Mouse (Mus musculus): Measurements from ENCODE around the gene Slc25a28.

The Slc25a28 gene

GRCm38 (mm10) chr19:43674730-43675524 is at the start of gene Slc25a28:
Slc25a28 (minus strand) TSS chr19:43674881.
- DNase-seq (ENCODE audit: low read depth, low spot score), result peak; percentile 100
- Histone ChIP-seq H3K27me3 (ENCODE audit: control insufficient read depth, insufficient read depth, low read length, poor library complexity, severe bottlenecking) (no peaks in the 10 kb centered on the region), H3K36me3 (ENCODE audit: control insufficient read depth, insufficient read depth, low read length, poor library complexity, severe bottlenecking) (no peaks in the 10 kb centered on the region; the same call in 1 of the 2 replicates)

GRCm38 (mm10) chr19:43724194-43724593 is 49.5 kb upstream of the Slc25a28 start:
- no peaks in the 10 kb centered on the region; the same call in 1 of the 2 replicates for H3K36me3 ChIP-seq (ENCODE audit: control insufficient read depth, insufficient read depth, low read length, poor library complexity, severe bottlenecking)
- H3K27me3 ChIP-seq (ENCODE audit: control insufficient read depth, insufficient read depth, low read length, poor library complexity, severe bottlenecking), result no peaks in the 10 kb centered on the region
- DNase-seq (ENCODE audit: low read depth, low spot score), result no peak

GRCm38 (mm10) chr19:43723501-43723900 is 48.8 kb upstream of the Slc25a28 start:
- Histone ChIP-seq H3K27me3 (ENCODE audit: control insufficient read depth, insufficient read depth, low read length, poor library complexity, severe bottlenecking) (no peaks in the 10 kb centered on the region), H3K36me3 (ENCODE audit: control insufficient read depth, insufficient read depth, low read length, poor library complexity, severe bottlenecking) (no peaks in the 10 kb centered on the region; the same call in none of the 2 replicates)
- no peak for DNase-seq (ENCODE audit: low read depth, low spot score)

GRCm38 (mm10) chr19:43722891-43723290 is 48.2 kb upstream of the Slc25a28 start:
- Histone ChIP-seq H3K27me3 (ENCODE audit: control insufficient read depth, insufficient read depth, low read length, poor library complexity, severe bottlenecking) (no peaks in the 10 kb centered on the region), H3K36me3 (ENCODE audit: control insufficient read depth, insufficient read depth, low read length, poor library complexity, severe bottlenecking) (peaks cover 1% of the 10 kb centered on the region)
- no peak for DNase-seq (ENCODE audit: low read depth, low spot score)

GRCm38 (mm10) chr19:43720061-43720460 is 45.4 kb upstream of the Slc25a28 start:
- DNase-seq (ENCODE audit: low read depth, low spot score), result no peak
- Histone ChIP-seq H3K36me3 (ENCODE audit: control insufficient read depth, insufficient read depth, low read length, poor library complexity, severe bottlenecking) (peaks cover 5% of the 10 kb centered on the region), H3K27me3 (ENCODE audit: control insufficient read depth, insufficient read depth, low read length, poor library complexity, severe bottlenecking) (no peaks in the 10 kb centered on the region)

GRCm38 (mm10) chr19:43711971-43712370 is 37.3 kb upstream of the Slc25a28 start:
- Histone ChIP-seq H3K27me3 (ENCODE audit: control insufficient read depth, insufficient read depth, low read length, poor library complexity, severe bottlenecking) (no peaks in the 10 kb centered on the region), H3K36me3 (ENCODE audit: control insufficient read depth, insufficient read depth, low read length, poor library complexity, severe bottlenecking) (no peaks in the 10 kb centered on the region; the same call in 1 of the 2 replicates)
- no peak for DNase-seq (ENCODE audit: low read depth, low spot score)

- Histone ChIP-seq H3K27me3 (ENCODE audit: control insufficient read depth, insufficient read depth, low read length, poor library complexity, severe bottlenecking) (no peaks in the 10 kb centered on the region), H3K36me3 (ENCODE audit: control insufficient read depth, insufficient read depth, low read length, poor library complexity, severe bottlenecking) (no peaks in the 10 kb centered on the region; the same call in 1 of the 2 replicates)
- DNase-seq (ENCODE audit: low read depth, low spot score), result peak; percentile 81
These were observed 36.7 kb upstream of the Slc25a28 start for GRCm38 (mm10) chr19:43711159-43711916.

GRCm38 (mm10) chr19:43709317-43709716 is 34.6 kb upstream of the Slc25a28 start:
- Histone ChIP-seq H3K27me3 (ENCODE audit: control insufficient read depth, insufficient read depth, low read length, poor library complexity, severe bottlenecking) (no peaks in the 10 kb centered on the region), H3K36me3 (ENCODE audit: control insufficient read depth, insufficient read depth, low read length, poor library complexity, severe bottlenecking) (peaks cover 9% of the 10 kb centered on the region; the same call in 1 of the 2 replicates)
- DNase-seq (ENCODE audit: low read depth, low spot score), result no peak

- Histone ChIP-seq H3K36me3 (ENCODE audit: control insufficient read depth, insufficient read depth, low read length, poor library complexity, severe bottlenecking) (peaks cover 9% of the 10 kb centered on the region; the same call in 1 of the 2 replicates), H3K27me3 (ENCODE audit: control insufficient read depth, insufficient read depth, low read length, poor library complexity, severe bottlenecking) (no peaks in the 10 kb centered on the region)
- DNase-seq (ENCODE audit: low read depth, low spot score), result no peak
These were observed 33.5 kb upstream of the Slc25a28 start for GRCm38 (mm10) chr19:43708206-43708605.

- no peaks in the 10 kb centered on the region for H3K27me3 ChIP-seq (ENCODE audit: control insufficient read depth, insufficient read depth, low read length, poor library complexity, severe bottlenecking)
- peaks cover 9% of the 10 kb centered on the region for H3K36me3 ChIP-seq (ENCODE audit: control insufficient read depth, insufficient read depth, low read length, poor library complexity, severe bottlenecking)
- DNase-seq (ENCODE audit: low read depth, low spot score), result no peak
These were observed 30.3 kb upstream of the Slc25a28 start for GRCm38 (mm10) chr19:43704787-43705497.

GRCm38 (mm10) chr19:43704211-43704610 is 29.5 kb upstream of the Slc25a28 start:
- no peak for DNase-seq (ENCODE audit: low read depth, low spot score)
- Histone ChIP-seq H3K36me3 (ENCODE audit: control insufficient read depth, insufficient read depth, low read length, poor library complexity, severe bottlenecking) (peaks cover 12% of the 10 kb centered on the region), H3K27me3 (ENCODE audit: control insufficient read depth, insufficient read depth, low read length, poor library complexity, severe bottlenecking) (no peaks in the 10 kb centered on the region)

GRCm38 (mm10) chr19:43699763-43700155 is 25.1 kb upstream of the Slc25a28 start:
- Histone ChIP-seq H3K27me3 (ENCODE audit: control insufficient read depth, insufficient read depth, low read length, poor library complexity, severe bottlenecking) (no peaks in the 10 kb centered on the region), H3K36me3 (ENCODE audit: control insufficient read depth, insufficient read depth, low read length, poor library complexity, severe bottlenecking) (peaks cover 3% of the 10 kb centered on the region; the same call in 1 of the 2 replicates)
- no peak for DNase-seq (ENCODE audit: low read depth, low spot score)

GRCm38 (mm10) chr19:43699021-43699762 is 24.5 kb upstream of the Slc25a28 start:
- Histone ChIP-seq H3K27me3 (ENCODE audit: control insufficient read depth, insufficient read depth, low read length, poor library complexity, severe bottlenecking) (no peaks in the 10 kb centered on the region), H3K36me3 (ENCODE audit: control insufficient read depth, insufficient read depth, low read length, poor library complexity, severe bottlenecking) (peaks cover 3% of the 10 kb centered on the region; the same call in 1 of the 2 replicates)
- DNase-seq (ENCODE audit: low read depth, low spot score), result no peak

Data from splenic B cell, adult 2 months (primary cell).